Mouse (Mus musculus) C2C12 (cell line): Measurements from ENCODE around the gene Entpd1.

Source experiments
- CTCF ChIP-seq: IDR thresholded peaks from one replicate; pipeline ENCODE4 v1.5.1; 2011; ENCODE audit not compliant: control insufficient read depth, insufficient read depth, insufficient read length
- FOSL1 ChIP-seq: IDR thresholded peaks from one replicate; pipeline ENCODE4 v1.8.0; 2011; ENCODE audit warnings: mild to moderate bottlenecking, low read length; ENCODE audit not compliant: poor library complexity, insufficient read depth, severe bottlenecking
- MAX ChIP-seq: IDR thresholded peaks from one replicate; pipeline ENCODE4 v1.6.1; 2011; ENCODE audit warnings: mild to moderate bottlenecking, control low read depth
- MYOD1 ChIP-seq: IDR thresholded peaks from one replicate; pipeline ENCODE4 v1.6.1; 2011; ENCODE audit warnings: low read depth; ENCODE audit not compliant: control insufficient read depth, insufficient read length

DNA sequence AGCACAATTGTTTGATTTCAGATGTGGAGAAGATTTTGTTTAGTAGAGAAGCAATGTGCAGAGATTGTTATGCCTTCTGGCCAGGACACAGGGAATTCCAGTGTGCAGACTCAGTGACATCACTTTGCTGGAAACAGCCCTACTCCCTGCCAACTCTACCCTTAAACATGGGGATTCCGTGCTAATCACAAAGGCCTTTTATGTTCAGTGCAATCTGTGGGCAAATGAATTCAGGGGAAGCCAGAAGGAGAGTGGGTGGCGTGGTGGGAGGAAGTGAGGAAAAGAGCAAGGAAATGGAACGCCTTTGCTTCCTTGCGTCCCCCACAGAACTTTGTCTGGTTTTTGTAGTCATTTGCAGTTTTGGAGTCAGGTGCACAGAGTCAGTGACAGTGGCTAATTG, 90.2 kb downstream of the Entpd1 start:
- TF ChIP-seq CTCF = no peak
- TF ChIP-seq MAX = no peak
- no peak for TF ChIP-seq MYOD1
- TF ChIP-seq FOSL1 = no peak
